Mouse (Mus musculus) embryonic facial prominence, embryonic 10.5 days (tissue): ENCODE data around the gene Birc2. TPM values are rescaled to one million over a fixed set of nuclear protein-coding genes. Genes with fewer than 3 reads are reported as not detected.
A peak's percentile ranks its signal among the peaks of the same experiment; 100 is the strongest.

Experiments used
- DNase-seq: peaks from one replicate; pipeline ENCODE4 v3.0.0-alpha.2; 2017; ENCODE audit warnings: low spot score
- H3K27ac ChIP-seq: fragments of 300-500 bp; sonication (generic); replicated peaks from 2 replicates; pipeline ENCODE4 v1.5.1; 2016; ENCODE audit warnings: mild to moderate bottlenecking
- H3K27me3 ChIP-seq: fragments of 300-500 bp; sonication (generic); replicated peaks from 2 replicates; pipeline ENCODE4 v1.6.1; 2016; ENCODE audit warnings: low read depth, mild to moderate bottlenecking; ENCODE audit not compliant: poor library complexity, severe bottlenecking
- H3K36me3 ChIP-seq: fragments of 300-500 bp; sonication (generic); replicated peaks from 2 replicates; pipeline ENCODE4 v1.6.1; 2016; ENCODE audit warnings: mild to moderate bottlenecking, moderate library complexity
- H3K4me1 ChIP-seq: fragments of 300-500 bp; sonication (generic); 2 replicates; pipeline ENCODE4 v1.6.1; 2016
- H3K4me3 ChIP-seq: fragments of 300-500 bp; sonication (generic); 2 replicates; pipeline ENCODE4 v1.5.1; 2016; ENCODE audit warnings: mild to moderate bottlenecking, moderate library complexity
- H3K9me3 ChIP-seq: fragments of 300-500 bp; sonication (generic); 2 replicates; pipeline ENCODE4 v1.6.1; 2016; ENCODE audit warnings: mild to moderate bottlenecking
- WGBS: fragments of 180-500 bp; shearing (Covaris S2); methylation state at CpG from one replicate; pipeline ENCODE4 v1.1.7; 2016; 5-methylcytosine and 5-hydroxymethylcytosine counted together
- polyA plus RNA-seq: library from polyadenylated mRNA; unstranded; fragments of >200 nt; fragmentation: Nextera tagmentation; extraction: Ambion mirVana; gene quantifications from 2 replicates; pipeline ENCODE4 v1.2.1, GENCODE M21; 2016

The Birc2 gene
- polyA plus RNA-seq, 1 experiment from 2014 or later = 35.9 TPM

DNA sequence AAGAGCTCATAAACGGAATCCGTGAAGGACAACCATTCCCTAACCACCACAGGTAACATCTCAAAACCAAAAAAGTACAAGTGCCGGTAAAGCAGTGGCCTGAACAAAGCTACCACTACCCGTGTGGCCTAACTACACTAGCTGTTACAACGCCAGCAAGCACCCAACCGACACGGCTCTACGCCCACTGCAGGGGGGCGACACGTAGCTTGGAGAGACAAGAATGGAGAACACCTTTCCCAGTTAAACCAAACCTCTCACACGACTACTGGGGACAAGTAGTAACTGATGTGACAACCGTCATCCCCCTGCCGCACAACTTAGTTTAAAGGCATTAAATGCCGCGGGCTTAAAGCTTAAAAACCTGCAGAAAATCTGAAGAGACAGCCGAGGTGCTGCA lies 533 bp downstream of the Birc2 start:
- H3K27ac ChIP-seq = peak overlapping the region; percentile 95
- H3K27me3 ChIP-seq = no peaks in the 10 kb centered on the region
- peak overlapping the region; percentile 73 for H3K4me3 ChIP-seq
- DNase-seq = peak; percentile 71
- WGBS = under 1% methylated on average over 16 of the region's 16 CpGs
- peaks cover 20% of the 10 kb centered on the region for H3K4me1 ChIP-seq
- H3K36me3 ChIP-seq = peaks cover 27% of the 10 kb centered on the region
- H3K9me3 ChIP-seq = no peaks in the 10 kb centered on the region

- Histone ChIP-seq H3K4me3 (peak overlapping the region; percentile 44), H3K4me1 (peaks cover 20% of the 10 kb centered on the region), H3K27me3 (no peaks in the 10 kb centered on the region), H3K27ac (no peak overlapping the region), H3K36me3 (peaks cover 27% of the 10 kb centered on the region), H3K9me3 (no peaks in the 10 kb centered on the region)
- WGBS = 83% methylated on average over 1 of the region's 1 CpGs
- DNase-seq = no peak
Measured at GRCm38 (mm10) chr9:7835302-7835701, 1.6 kb downstream of the Birc2 start.

DNA sequence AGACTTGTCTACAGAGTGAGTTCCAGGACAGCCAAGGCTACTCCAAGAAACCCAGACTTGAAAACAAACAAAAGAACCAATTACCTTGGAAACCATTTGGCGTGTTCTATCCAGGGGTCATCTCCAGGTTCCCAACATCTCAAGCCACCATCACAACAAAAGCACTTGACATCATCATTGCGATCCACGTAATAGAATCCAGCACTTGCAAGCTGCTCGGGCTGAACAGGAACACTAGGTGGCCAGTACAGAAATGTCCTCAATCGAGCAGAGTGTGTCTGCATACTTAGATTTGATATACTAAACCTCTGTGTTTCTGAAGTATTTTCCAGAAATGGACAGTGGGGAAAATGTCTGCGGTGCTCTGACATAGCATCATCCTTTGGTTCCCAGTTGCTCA lies 3.4 kb downstream of the Birc2 start:
- H3K9me3 ChIP-seq = no peaks in the 10 kb centered on the region
- no peak for DNase-seq
- H3K36me3 ChIP-seq = peaks cover 36% of the 10 kb centered on the region
- no peak overlapping the region for H3K27ac ChIP-seq
- 0 out of 2 replicates have a peak overlapping the region, but pooled peaks have one; percentile 3 for H3K4me3 ChIP-seq
- 93% methylated on average over 6 of the region's 6 CpGs for WGBS
- no peaks in the 10 kb centered on the region for H3K27me3 ChIP-seq
- H3K4me1 ChIP-seq = peaks cover 27% of the 10 kb centered on the region

DNA sequence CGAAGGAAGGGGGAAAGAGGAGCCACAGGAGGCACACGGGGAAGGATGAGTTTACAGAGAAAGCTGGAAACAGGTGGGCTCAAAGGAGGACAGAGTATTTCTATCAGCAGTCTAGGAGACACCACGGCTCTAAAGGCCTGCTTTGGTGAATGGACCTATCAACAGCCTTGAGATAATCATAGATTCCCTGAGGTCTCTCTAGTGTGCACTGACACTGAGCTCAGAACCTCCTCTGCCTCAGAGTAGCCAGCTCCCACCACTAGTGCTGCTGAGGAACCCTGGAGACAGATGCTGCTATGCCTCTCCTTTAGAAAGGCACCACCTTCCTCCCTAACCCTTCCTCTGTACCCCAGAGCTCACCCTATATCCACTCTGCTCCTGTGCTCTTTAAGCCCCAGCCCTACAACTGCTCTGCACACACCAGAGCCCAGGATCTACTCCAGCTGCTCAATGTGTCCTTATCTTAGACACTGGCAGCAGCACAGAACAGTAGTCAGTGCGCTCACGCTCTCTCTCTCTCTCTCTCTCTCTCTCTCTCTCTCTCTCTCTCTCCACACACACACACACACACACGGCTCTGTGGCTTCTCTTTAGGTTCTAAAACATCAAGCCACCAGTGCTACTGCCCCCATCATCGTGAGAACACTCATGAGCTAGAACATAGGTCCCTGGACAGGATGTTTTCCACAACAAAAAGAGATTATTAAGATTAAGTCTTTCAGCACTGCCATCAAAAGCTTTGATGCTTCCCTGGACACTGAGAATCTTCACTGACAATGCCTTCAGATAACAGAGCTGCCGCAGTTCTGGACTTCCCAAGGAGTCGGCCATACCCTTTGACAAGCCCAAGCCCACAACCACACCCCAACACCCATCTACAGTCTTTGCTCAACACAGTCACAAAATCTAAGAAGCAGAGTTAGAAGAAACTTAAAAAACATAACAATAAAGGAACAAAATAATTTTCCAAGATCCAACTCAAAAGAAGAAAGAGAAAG lies 7.0 kb downstream of the Birc2 start:
- WGBS = 84% methylated on average over 9 of the region's 9 CpGs
- no peaks in the 10 kb centered on the region for H3K27me3 ChIP-seq
- no peak overlapping the region for H3K27ac ChIP-seq
- H3K36me3 ChIP-seq = peaks cover 63% of the 10 kb centered on the region
- no peak overlapping the region for H3K4me3 ChIP-seq
- no peaks in the 10 kb centered on the region for H3K9me3 ChIP-seq
- peaks cover 17% of the 10 kb centered on the region; the same call in 1 of the 2 replicates for H3K4me1 ChIP-seq
- no peak for DNase-seq

- 91% methylated on average over 4 of the region's 4 CpGs for WGBS
Measured at GRCm38 (mm10) chr9:7828706-7829105, 8.2 kb downstream of the Birc2 start.

DNA sequence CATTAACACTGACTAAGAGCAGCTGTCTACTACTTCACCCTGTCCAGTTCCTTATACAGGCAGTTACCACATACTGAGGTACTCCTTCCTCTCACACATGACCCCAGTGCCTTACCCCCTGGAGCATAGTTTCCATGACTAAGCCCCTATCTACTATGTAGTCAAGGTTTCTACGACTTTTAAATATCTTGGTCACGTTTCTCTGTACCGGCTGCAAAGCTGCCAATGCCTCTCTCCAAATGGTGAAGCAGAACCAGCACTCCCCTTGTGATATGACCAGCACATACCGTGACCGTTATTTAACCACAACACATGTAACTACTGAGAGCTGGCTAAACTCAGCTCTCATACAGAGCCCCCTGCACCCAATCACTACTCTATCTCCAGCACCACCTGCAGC lies 11.9 kb downstream of the Birc2 start:
- Histone ChIP-seq H3K36me3 (peaks cover 78% of the 10 kb centered on the region), H3K9me3 (no peaks in the 10 kb centered on the region), H3K4me1 (peaks cover 4% of the 10 kb centered on the region; the same call in 1 of the 2 replicates), H3K4me3 (no peak overlapping the region), H3K27ac (no peak overlapping the region), H3K27me3 (no peaks in the 10 kb centered on the region)
- WGBS = 92% methylated on average over 5 of the region's 5 CpGs
- DNase-seq = no peak

More at GRCm38 (mm10) chr9:7828706-7829105, 8.2 kb downstream of the Birc2 start:
- Histone ChIP-seq H3K27me3 (no peaks in the 10 kb centered on the region), H3K9me3 (no peaks in the 10 kb centered on the region), H3K27ac (no peak overlapping the region), H3K4me1 (peaks cover 13% of the 10 kb centered on the region; the same call in 1 of the 2 replicates), H3K36me3 (peaks cover 59% of the 10 kb centered on the region), H3K4me3 (no peak overlapping the region)
- no peak for DNase-seq

- 87% methylated on average over 3 of the region's 3 CpGs for WGBS
- no peak overlapping the region for H3K4me3 ChIP-seq
- H3K4me1 ChIP-seq = no peaks in the 10 kb centered on the region
- no peak overlapping the region for H3K27ac ChIP-seq
- no peaks in the 10 kb centered on the region for H3K27me3 ChIP-seq
- peaks cover 85% of the 10 kb centered on the region for H3K36me3 ChIP-seq
- no peaks in the 10 kb centered on the region for H3K9me3 ChIP-seq
- DNase-seq = no peak
Measured at GRCm38 (mm10) chr9:7822758-7823157, 14.1 kb downstream of the Birc2 start.

DNA sequence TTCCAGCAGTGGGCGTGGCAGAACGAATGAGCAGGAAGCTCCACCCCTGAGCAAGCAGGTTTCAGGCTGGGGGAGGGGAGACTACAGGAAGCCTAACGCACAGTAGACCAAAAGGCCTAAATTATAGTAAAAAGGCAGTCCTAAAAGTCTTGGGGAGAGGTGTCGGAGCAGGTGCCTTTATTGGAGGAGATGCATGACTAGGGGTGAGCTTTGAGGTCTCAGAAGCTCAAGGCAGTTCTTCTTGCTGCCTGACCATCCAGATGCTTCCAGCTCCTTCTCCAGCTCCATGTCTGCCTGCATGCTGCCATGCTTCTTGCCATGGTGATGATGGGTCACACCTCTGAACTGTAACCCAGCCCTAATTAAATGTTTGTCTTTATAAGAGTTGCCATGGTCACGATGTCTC lies 31.8 kb downstream of the Birc2 start:
- 52% methylated on average over 5 of the region's 5 CpGs for WGBS

GRCm38 (mm10) chr9:7798555-7798954 lies 38.3 kb downstream of the Birc2 start:
- DNase-seq = no peak
- WGBS = 86% methylated on average over 3 of the region's 3 CpGs
- H3K4me3 ChIP-seq = no peak overlapping the region
- H3K9me3 ChIP-seq = no peaks in the 10 kb centered on the region
- no peaks in the 10 kb centered on the region for H3K27me3 ChIP-seq
- H3K27ac ChIP-seq = no peak overlapping the region
- no peaks in the 10 kb centered on the region for H3K4me1 ChIP-seq
- peaks cover 19% of the 10 kb centered on the region for H3K36me3 ChIP-seq

More for the DNA sequence above, 31.8 kb downstream of the Birc2 start:
- no peaks in the 10 kb centered on the region for H3K4me1 ChIP-seq
- H3K27me3 ChIP-seq = no peaks in the 10 kb centered on the region
- no peak for DNase-seq
- H3K27ac ChIP-seq = no peak overlapping the region
- no peaks in the 10 kb centered on the region for H3K36me3 ChIP-seq
- H3K9me3 ChIP-seq = no peaks in the 10 kb centered on the region
- H3K4me3 ChIP-seq = no peak overlapping the region

DNA sequence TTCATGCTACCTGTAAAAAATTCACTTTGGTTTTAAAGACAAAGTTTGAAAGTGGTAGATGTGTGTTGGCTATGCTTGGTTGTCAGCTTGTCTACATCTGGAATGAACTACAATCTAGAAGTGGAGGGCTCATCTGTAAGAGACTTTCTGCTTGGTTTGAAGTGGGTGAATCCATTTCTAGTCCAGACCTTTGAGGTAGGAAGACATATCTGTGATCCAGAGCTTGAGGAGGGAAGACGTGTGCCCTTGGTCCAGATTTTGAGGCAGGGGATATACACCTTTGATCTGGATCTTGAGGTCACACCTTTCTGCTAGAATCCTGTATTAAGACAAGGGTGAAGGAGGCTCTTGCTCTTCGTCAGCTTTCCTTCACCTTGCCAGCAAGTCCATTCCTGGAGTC lies 39.3 kb downstream of the Birc2 start:
- H3K4me1 ChIP-seq = no peaks in the 10 kb centered on the region

GRCm38 (mm10) chr9:7796129-7796864 lies 40.6 kb downstream of the Birc2 start:
- H3K4me3 ChIP-seq = no peak overlapping the region
- no peak for DNase-seq
- H3K9me3 ChIP-seq = no peaks in the 10 kb centered on the region
- no peaks in the 10 kb centered on the region for H3K27me3 ChIP-seq
- peaks cover 42% of the 10 kb centered on the region for H3K36me3 ChIP-seq
- no peaks in the 10 kb centered on the region for H3K4me1 ChIP-seq
- no peak overlapping the region for H3K27ac ChIP-seq
- 82% methylated on average over 6 of the region's 6 CpGs for WGBS

More for the DNA sequence above, 39.3 kb downstream of the Birc2 start:
- H3K9me3 ChIP-seq = no peaks in the 10 kb centered on the region
- no peak for DNase-seq
- no peaks in the 10 kb centered on the region for H3K27me3 ChIP-seq
- 90% methylated on average over 2 of the region's 2 CpGs for WGBS
- H3K27ac ChIP-seq = no peak overlapping the region
- H3K4me3 ChIP-seq = no peak overlapping the region
- H3K36me3 ChIP-seq = peaks cover 30% of the 10 kb centered on the region

- DNase-seq = no peak
- Histone ChIP-seq H3K4me3 (no peak overlapping the region), H3K4me1 (no peaks in the 10 kb centered on the region), H3K36me3 (peaks cover 49% of the 10 kb centered on the region), H3K27me3 (no peaks in the 10 kb centered on the region), H3K27ac (no peak overlapping the region), H3K9me3 (no peaks in the 10 kb centered on the region)
Measured at GRCm38 (mm10) chr9:7795581-7795980, 41.3 kb downstream of the Birc2 start.
